Mouse (Mus musculus) small intestine, adult 2 months (tissue): Measurements from ENCODE around the gene Qars. TPM values are rescaled to one million over a fixed set of nuclear protein-coding genes. Genes with fewer than 3 reads are reported as not detected.
A peak's percentile ranks its signal among the peaks of the same experiment; 100 is the strongest.

Experiments used
- H3K27ac ChIP-seq: fragments of 200-500 bp; 2 replicates; pipeline ENCODE4 v1.5.1; 2012; ENCODE audit warnings: low read depth, low read length, control low read depth, inconsistent platforms; ENCODE audit not compliant: insufficient read depth
- H3K27me3 ChIP-seq: fragments of 200-500 bp; 2 replicates; pipeline ENCODE4 v1.6.1; 2012; ENCODE audit warnings: mild to moderate bottlenecking, moderate library complexity, low read length, inconsistent platforms; ENCODE audit not compliant: control insufficient read depth, insufficient read depth
- H3K36me3 ChIP-seq: fragments of 200-500 bp; 2 replicates; pipeline ENCODE4 v1.6.1; 2012; ENCODE audit warnings: mild to moderate bottlenecking, low read length, control low read depth, inconsistent platforms; ENCODE audit not compliant: control insufficient read depth, insufficient read depth
- H3K4me1 ChIP-seq: fragments of 200-500 bp; 2 replicates; pipeline ENCODE4 v1.6.1; 2012; ENCODE audit warnings: low read length, inconsistent platforms, mixed read lengths; ENCODE audit not compliant: control insufficient read depth, insufficient read depth, insufficient read length
- H3K4me3 ChIP-seq: fragments of 200-500 bp; 2 replicates; pipeline ENCODE4 v1.5.1; 2012; ENCODE audit warnings: low read depth, mild to moderate bottlenecking, control low read depth, inconsistent platforms, low read length, moderate library complexity
- CTCF ChIP-seq: fragments of 200-500 bp; IDR thresholded peaks from 2 replicates; pipeline ENCODE4 v1.5.1; 2012; ENCODE audit warnings: low read depth, mild to moderate bottlenecking, control low read depth, inconsistent platforms, low read length, moderate library complexity, mixed read lengths; ENCODE audit not compliant: insufficient replicate concordance, insufficient read length; ENCODE audit errors: extremely low read depth
- POLR2A ChIP-seq: fragments of 200-500 bp; IDR thresholded peaks from 2 replicates; pipeline ENCODE4 v1.6.1; 2012; ENCODE audit warnings: low read depth, mild to moderate bottlenecking, control low read depth, inconsistent platforms, low read length, moderate library complexity
- WGBS: fragments of 180-500 bp; shearing (Covaris S2); methylation state at CpG from one replicate; pipeline ENCODE4 v1.1.7; 2018; 5-methylcytosine and 5-hydroxymethylcytosine counted together
- polyA plus RNA-seq: library from polyadenylated mRNA; depleted of rRNA; stranded (reverse); fragments of >200 nt; gene quantifications from 2 replicates; pipeline ENCODE4 v1.2.3, GENCODE M21; 2012; rRNA removed

Gene Qars
- 110 and 340 TPM in 2 replicates for polyA plus RNA-seq

GRCm38 (mm10) chr9:108507619-108508434, at the start of gene Qars:
TSS of gene Qars (plus strand) at chr9:108507706.
- Histone ChIP-seq H3K27ac (peak within 1 kb of the TSS; percentile 77), H3K36me3 (peaks cover 21% of the 10 kb centered on the region), H3K4me3 (peak within 1 kb of the TSS; percentile 71), H3K4me1 (peaks cover 10% of the 10 kb centered on the region; the same call in 1 of the 2 replicates), H3K27me3 (no peaks in the 10 kb centered on the region)
- WGBS: under 1% methylated on average over 37 of the region's 37 CpGs
- TF ChIP-seq CTCF: no peak
- peak; percentile 59 for TF ChIP-seq POLR2A

GRCm38 (mm10) chr9:108459939-108460318, 47.6 kb upstream of the Qars start:
- Histone ChIP-seq H3K36me3 (peaks cover 17% of the 10 kb centered on the region), H3K27ac (peak overlapping the region; percentile 66; the same call in 1 of the 2 replicates), H3K27me3 (no peaks in the 10 kb centered on the region), H3K4me1 (peaks cover 10% of the 10 kb centered on the region), H3K4me3 (peak overlapping the region; percentile 90)
- no peak for TF ChIP-seq CTCF
- no peak for TF ChIP-seq POLR2A
- WGBS: 55% methylated on average over 1 of the region's 1 CpGs

DNA sequence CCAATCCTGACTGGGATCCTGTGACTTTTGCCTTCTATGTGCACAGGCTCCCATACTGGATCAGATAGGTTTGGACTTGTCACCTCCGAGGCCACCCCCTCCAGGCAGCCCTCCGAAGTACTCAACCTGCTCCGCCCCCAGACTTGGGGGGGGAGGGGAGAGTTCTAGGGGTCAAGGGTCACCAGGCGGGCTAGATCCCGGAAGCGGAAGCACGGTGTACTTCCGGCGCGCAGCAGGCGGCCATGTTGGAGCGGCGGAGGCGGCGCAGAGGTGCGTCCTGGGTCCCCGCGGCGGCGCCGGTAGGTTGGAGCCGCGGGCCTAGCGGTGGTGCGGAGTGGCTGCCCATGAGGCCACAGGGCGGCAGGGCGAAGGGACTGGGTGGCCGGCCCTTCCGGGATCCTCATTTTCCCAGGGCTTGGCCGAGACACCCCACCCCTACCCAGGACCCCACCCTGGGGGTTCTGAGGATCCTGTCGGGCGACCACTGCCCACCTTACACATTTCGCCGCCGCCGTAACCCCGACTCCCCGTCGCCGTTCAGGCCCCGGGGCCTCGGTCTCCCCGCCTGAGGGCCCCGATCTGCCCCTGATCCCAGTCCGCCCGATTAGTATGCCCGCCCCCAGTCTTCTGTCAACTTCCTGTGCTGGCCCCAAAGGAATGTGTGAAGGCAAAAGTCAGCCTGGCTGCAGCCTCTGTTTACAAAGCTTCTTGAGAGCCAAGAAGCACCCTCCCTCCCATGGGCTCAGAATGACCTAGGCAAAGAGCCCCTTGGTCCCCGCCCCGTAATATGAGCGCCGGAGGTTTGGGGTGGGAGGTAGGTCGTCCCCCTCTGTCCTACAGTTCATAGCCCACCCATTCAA, 47.0 kb upstream of the Qars start, which contains the start of gene Ccdc71:
Gene Ccdc71 (plus strand): TSS at position 209 of the 860 bp plus-strand sequence.
- peaks cover 21% of the 10 kb centered on the region for H3K36me3 ChIP-seq
- no peaks in the 10 kb centered on the region for H3K27me3 ChIP-seq
- H3K4me1 ChIP-seq: peaks cover 10% of the 10 kb centered on the region
- H3K4me3 ChIP-seq: peak within 1 kb of the TSS; percentile 90
- peak; percentile 45; the same call in 1 of the 2 replicates for TF ChIP-seq POLR2A
- TF ChIP-seq CTCF: no peak
- peak within 1 kb of the TSS; percentile 66 for H3K27ac ChIP-seq
- under 1% methylated on average over 50 of the region's 52 CpGs for WGBS

GRCm38 (mm10) chr9:108461181-108461631, 46.3 kb upstream of the Qars start, which contains the start of gene Klhdc8b:
TSS of gene Klhdc8b (minus strand) at chr9:108461581.
- Histone ChIP-seq H3K27me3 (no peaks in the 10 kb centered on the region), H3K4me1 (peaks cover 10% of the 10 kb centered on the region), H3K36me3 (peaks cover 23% of the 10 kb centered on the region), H3K27ac (peak within 1 kb of the TSS; percentile 66), H3K4me3 (peak within 1 kb of the TSS; percentile 90)
- TF ChIP-seq CTCF (no peak), POLR2A (0 out of 2 replicates have a peak, but pooled peaks have one; percentile 11)
- 17% methylated on average over 11 of the region's 11 CpGs for WGBS

- Histone ChIP-seq H3K4me3 (peak overlapping the region; percentile 90; the same call in 1 of the 2 replicates), H3K27me3 (no peaks in the 10 kb centered on the region), H3K4me1 (peaks cover 10% of the 10 kb centered on the region), H3K27ac (peak overlapping the region; percentile 18), H3K36me3 (peaks cover 23% of the 10 kb centered on the region)
- 69% methylated on average over 5 of the region's 5 CpGs for WGBS
- TF ChIP-seq POLR2A: no peak
- TF ChIP-seq CTCF: no peak
Observed at GRCm38 (mm10) chr9:108461675-108462074, 45.8 kb upstream of the Qars start.

- no peak overlapping the region for H3K4me3 ChIP-seq
- peaks cover 10% of the 10 kb centered on the region for H3K4me1 ChIP-seq
- no peak for TF ChIP-seq POLR2A
- no peak for TF ChIP-seq CTCF
- H3K27ac ChIP-seq: peak overlapping the region; percentile 18
- WGBS: 67% methylated on average over 10 of the region's 10 CpGs
- no peaks in the 10 kb centered on the region for H3K27me3 ChIP-seq
- peaks cover 23% of the 10 kb centered on the region for H3K36me3 ChIP-seq
Observed at GRCm38 (mm10) chr9:108462192-108462591, 45.3 kb upstream of the Qars start.
